Mouse (Mus musculus) brain, embryonic 14.5 days (tissue): ENCODE data around the gene Ndufc2.

Source experiments
- CTCF ChIP-seq: fragments of 200-500 bp; IDR thresholded peaks from 2 replicates; pipeline ENCODE4 v1.5.1; 2012; ENCODE audit warnings: inconsistent platforms, mild to moderate bottlenecking, moderate library complexity, borderline replicate concordance; ENCODE audit not compliant: insufficient read depth, insufficient read length; ENCODE audit errors: extremely low read depth
- POLR2A ChIP-seq: fragments of 200-500 bp; IDR thresholded peaks from 2 replicates; pipeline ENCODE4 v1.6.1; 2012; ENCODE audit warnings: mild to moderate bottlenecking, inconsistent platforms, borderline replicate concordance; ENCODE audit not compliant: poor library complexity, insufficient read depth, insufficient read length, severe bottlenecking; ENCODE audit errors: extremely low read depth

DNA sequence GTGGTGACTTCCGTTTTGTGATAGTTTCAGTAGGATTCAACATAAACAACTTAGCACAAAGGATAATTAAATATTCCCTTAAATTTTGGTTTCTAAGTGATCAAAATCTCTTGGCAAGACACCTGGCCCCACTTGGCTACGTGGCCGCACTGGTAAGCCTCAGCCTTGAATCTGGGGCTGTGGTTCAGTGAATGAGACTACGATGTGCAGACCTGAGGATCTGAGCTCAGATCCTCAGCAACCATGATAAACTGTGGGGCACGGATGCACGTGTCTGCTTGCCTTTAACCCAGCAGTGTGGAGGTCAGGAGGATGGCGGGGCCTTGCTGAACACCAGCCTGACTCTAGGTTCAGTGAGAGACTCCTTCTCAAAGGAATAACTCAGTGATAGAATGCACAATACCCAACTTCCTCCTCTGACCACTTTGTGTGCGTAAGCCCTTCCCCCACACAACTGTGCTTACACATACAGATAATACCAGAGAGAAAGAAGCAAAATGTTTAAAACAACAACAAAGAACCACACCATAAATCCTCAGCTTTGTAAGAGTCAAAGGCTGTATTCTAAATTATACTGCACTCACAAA is 12.1 kb upstream of the Ndufc2 start:
- no peak for TF ChIP-seq POLR2A
- no peak for TF ChIP-seq CTCF
